Mouse (Mus musculus): ENCODE measurements at regions not wholly inside any gene's neighbourhood (a gene's known extent, or its start where the extent isn't known, plus 50 kb on each side); places are given as distances from the start of the nearest gene placed in this dataset.

GRCm38 (mm10) chr2:133221762-133222556 is 276.3 kb upstream of the Fermt1 start:
- TF ChIP-seq CTCF (IDR thresholded peaks at IDR 0.05), result no peak
- no peak for TF ChIP-seq EP300 (IDR thresholded peaks at IDR 0.05)

All from lung, postnatal 0 days (tissue).